Mouse (Mus musculus): ENCODE measurements around the gene Abtb2.

- TF ChIP-seq CTCF (IDR thresholded peaks at IDR 0.05; ENCODE audit: low read depth, low read length) (no peak), GATA1 (IDR thresholded peaks at IDR 0.05; ENCODE audit: borderline replicate concordance, low read length) (no peak)
These were observed 61.0 kb downstream of the Abtb2 start for GRCm38 (mm10) chr2:103627101-103627500.
